Mouse (Mus musculus) left cerebral cortex, adult 8-10 months (tissue): Measurements from ENCODE around the gene Nudcd2. TPM values are rescaled to one million over a fixed set of nuclear protein-coding genes. Genes with fewer than 3 reads are reported as not detected.
A peak's percentile ranks its signal among the peaks of the same experiment; 100 is the strongest.

Experiments
- DNase-seq, 2 experiments: peaks; one replicate each; pipeline ENCODE4 v3.0.0; 2022; ENCODE audit warnings: low spot score in 2 of 2
- total RNA-seq, 4 experiments: library from RNA; stranded (reverse); gene quantifications; 2 replicates each; pipeline ENCODE4 v1.2.4; 2022

Gene Nudcd2
- total RNA-seq, 4 experiments from 2014 or later, result 15.9 to 22.0 (median 18.8) TPM

DNA sequence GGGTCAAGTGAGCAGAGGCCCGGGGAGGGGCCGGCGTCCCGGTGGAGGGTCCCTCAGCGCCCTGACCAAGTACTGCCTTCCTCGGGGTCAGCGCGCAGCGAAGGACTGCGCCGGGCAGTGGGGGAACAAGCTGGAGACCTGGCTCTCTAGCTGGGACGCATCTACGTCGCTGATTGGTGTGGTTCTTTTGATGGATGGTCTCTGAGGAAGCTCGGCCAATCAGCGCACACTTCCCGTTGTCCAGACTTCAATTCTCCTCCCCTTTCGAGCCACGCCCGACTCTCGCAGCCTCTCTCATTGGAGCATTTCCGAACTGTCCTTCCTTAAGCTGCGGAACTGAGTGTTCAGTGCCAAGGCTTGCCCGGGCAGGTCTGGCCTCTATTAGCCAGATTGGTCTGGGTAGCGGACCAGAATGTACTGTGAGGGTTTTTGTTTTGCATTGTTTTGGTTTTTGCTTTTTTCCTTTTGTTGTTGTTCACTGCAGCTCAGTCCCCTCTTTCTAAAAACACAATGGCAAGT is 21.7 kb downstream of the Nudcd2 start, which contains the start of gene Ccng1:
Gene Ccng1, minus strand, starts transcription at position 203 of the 519 bp plus-strand sequence.
- peak; percentile 67 to 94 for DNase-seq

DNA sequence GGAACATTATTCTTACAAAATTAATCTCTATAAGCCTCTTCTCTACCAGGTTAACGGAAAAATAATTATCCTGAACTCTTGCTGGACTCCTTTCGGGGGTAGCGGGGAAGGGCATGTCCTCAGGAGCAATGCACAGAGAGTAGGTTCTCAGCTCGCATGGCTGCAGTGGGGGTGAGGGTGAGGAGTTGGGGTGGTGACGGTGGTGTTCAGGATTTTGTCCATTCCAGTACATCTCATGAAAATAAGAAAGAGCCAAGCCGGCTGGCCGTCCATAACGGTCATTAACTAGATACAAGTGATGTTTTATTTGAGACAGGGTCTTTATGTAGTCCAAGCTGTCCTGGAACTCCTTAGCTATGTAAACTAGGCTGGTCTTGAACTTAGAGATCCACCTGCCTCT is 22.5 kb downstream of the Nudcd2 start:
- no peak for DNase-seq

- no peak for DNase-seq
Observed at GRCm38 (mm10) chr11:40759896-40760295, 26.4 kb downstream of the Nudcd2 start.

DNA sequence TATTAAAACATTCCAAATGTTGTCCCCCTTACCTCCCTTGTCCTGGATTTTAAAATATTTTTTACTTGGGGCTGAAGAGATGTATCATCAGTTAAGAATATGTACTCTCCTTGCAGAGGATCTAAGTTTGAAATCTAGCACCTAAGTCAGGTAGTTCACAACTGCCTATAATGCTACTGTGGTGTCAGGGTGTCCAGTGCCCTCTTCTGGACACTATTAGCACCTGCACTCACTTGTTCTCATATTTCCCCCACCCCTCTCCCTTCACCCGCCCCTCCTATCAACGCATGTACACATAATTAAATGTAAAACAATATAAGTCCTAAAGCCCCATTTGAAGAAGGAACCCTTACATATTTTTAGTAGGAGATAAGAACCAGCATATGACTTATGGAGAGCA is 29.9 kb downstream of the Nudcd2 start:
- DNase-seq, result no peak

DNA sequence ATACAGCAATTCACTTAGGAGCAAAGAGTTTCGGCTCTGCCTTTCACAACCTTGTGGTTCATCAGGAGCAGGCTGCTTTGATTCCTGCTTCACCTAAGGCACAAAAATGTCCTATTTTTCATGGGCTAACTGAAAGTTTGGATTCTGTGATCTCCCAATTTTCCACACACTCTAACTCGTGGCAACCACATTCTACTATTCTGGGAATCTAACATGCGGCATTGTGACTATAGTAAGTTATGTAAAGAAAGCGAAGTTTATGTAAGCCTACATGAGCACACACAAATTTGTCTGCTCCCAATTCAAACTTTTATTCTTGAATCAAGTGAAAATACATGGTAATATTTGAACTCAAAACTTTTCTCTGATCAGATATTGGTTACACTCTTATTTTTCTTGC is 31.2 kb downstream of the Nudcd2 start:
- no peak for DNase-seq

GRCm38 (mm10) chr11:40775315-40776269 is 42.1 kb downstream of the Nudcd2 start:
- no peak for DNase-seq

- DNase-seq, result no peak
Observed at GRCm38 (mm10) chr11:40781857-40782256, 48.4 kb downstream of the Nudcd2 start.

GRCm38 (mm10) chr11:40783346-40783745 is 49.9 kb downstream of the Nudcd2 start:
- DNase-seq, result no peak

DNA sequence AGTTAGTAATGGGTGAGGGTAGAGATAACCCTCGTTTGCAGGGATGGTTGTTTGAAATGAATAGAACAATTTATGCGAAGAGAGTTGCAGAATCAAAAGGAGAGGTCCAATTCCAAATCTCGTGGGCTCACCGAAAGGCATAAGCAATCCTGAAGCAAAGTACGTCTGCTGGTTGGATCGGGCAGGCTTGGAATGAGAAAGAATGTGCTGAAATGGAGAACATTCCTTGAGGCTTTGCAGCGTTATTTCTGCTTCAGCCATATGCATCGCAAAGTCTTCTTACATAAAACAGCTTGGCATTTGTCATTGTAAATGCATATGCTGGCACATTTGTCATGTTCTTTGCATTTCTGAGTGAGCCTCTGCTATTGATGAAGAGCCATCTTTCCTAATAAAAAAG is 50.9 kb downstream of the Nudcd2 start:
- peak in 1 of 2 experiments; percentile 62 for DNase-seq

DNA sequence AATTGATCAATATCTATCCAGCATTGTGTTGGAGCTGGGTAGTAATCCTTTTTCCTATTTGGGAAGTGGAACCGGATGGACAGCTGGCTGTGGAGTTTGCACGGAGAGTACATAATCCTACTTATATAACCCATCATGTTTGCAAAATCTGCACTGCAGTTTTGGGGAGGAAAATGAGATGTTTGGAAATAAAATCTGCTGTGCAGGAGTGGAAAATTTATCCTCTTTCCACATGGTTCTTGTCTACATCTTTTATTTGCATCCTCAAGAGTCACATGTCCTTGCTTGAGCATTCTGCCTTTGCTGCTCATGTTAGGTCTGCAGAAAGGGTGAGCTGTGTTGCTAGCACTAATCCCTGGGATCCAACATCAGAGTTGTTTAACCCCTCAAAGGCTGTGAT is 53.4 kb downstream of the Nudcd2 start:
- peak in 1 of 2 experiments; percentile 47 for DNase-seq

Other genes with a start within 250 kb of the Nudcd2 start
- gene Mat2b, start 38.5 kb upstream of the Nudcd2 start, total RNA-seq, result 100 to 1,000 TPM; 149 to 173 (median 160) TPM
- gene Hmmr, start 245 bp upstream of the Nudcd2 start, total RNA-seq, result under 1 TPM; 0.32 to 0.49 (median 0.42) TPM
- gene Ccng1, start 21.6 kb downstream of the Nudcd2 start, total RNA-seq, result 10 to 100 TPM; 61.2 to 67.9 (median 66.6) TPM